Mouse (Mus musculus): ENCODE measurements around the gene Morc3. TPM values are rescaled to one million over a fixed set of nuclear protein-coding genes. Genes with fewer than 3 reads are reported as not detected.
"Not testable (repeated sequence)": the region's sequence is repeated elsewhere in the genome, so short reads cannot be mapped to it uniquely, and the experiment has no call there.

The Morc3 gene
- polyA plus RNA-seq, 1 experiment, result 25.1 TPM

DNA sequence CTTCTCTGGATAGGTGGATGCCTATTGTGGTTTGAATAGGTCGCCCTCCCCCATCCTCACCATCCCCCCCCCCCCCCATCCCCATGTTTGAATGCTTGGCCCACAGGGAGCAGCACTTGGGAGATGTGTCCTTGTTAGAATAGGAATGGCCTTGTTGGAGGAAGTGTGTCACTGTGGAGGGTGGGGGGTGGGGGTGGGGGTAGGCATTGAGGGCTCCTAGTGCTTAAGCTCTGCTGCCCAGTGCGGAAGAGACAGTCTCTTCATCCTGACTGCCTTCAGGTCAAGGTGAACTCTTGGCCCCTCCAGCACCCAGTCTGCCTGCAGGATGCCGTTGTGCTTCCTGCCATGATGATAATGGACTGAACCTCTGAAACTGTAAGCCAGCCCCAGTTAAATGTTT, 10.2 kb upstream of the Morc3 start:
- H3K27me3 ChIP-seq (ENCODE audit: control insufficient read depth, insufficient read depth, low read length), result no peaks in the 10 kb centered on the region
- H3K4me1 ChIP-seq (ENCODE audit: control insufficient read depth, insufficient read depth, low read length), result no peaks in the 10 kb centered on the region
- WGBS, result 84% methylated on average over 3 of the region's 3 CpGs
- no peak for TF ChIP-seq POLR2A (IDR thresholded peaks at IDR 0.05; ENCODE audit: borderline replicate concordance, insufficient read depth, low read length)
- no peak for TF ChIP-seq CTCF (IDR thresholded peaks at IDR 0.05; ENCODE audit: borderline replicate concordance, insufficient read depth, low read depth, low read length)
- H3K27ac ChIP-seq (ENCODE audit: insufficient read depth, low read length), result no peak overlapping the region
- no peak overlapping the region for H3K4me3 ChIP-seq (replicated peaks; ENCODE audit: insufficient read depth, low read depth, low read length)
- no peak for DNase-seq

DNA sequence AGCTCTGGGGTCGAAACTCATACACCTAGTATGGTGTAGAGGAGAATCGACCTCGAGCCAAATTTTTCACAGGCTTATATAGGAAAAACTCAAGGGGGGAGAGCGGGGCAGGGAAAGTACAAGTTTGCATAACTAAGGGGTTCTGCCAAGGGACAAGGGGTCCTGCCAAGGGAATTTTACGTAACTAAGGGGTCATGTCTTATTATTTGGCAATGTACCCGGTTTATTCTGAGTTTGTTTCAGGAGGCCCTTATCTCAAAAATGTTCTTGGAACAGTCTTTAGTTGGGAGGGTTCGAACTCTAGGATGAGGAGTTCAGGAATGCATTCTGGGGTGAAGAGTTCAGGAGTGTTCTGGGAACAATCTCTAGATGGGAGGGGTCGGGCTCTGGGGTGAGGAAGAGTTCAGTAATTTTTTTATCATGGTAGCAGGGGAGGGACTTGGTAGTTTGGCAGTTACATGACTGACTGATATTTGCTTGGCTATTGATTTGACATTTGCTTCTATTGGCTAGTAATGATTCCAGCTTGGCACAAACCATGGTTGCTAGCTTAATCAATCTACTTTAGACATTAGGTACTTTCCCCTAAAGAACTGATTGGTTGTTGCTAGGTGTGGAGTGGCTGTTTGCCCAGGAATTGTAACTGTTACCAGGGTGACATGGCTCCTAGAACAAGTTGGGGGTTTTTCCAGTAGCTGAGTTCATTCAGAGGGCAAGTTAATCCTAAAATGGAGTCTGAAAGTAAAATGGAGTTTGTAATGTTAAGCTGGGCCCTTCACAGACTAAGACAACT, 9.3 kb upstream of the Morc3 start:
- not testable (repeated sequence) for H3K4me1 ChIP-seq (ENCODE audit: control insufficient read depth, insufficient read depth, low read length); H3K4me3 ChIP-seq (replicated peaks; ENCODE audit: insufficient read depth, low read depth, low read length); H3K27ac ChIP-seq (ENCODE audit: insufficient read depth, low read length); H3K27me3 ChIP-seq (ENCODE audit: control insufficient read depth, insufficient read depth, low read length); DNase-seq
- 75% methylated on average over 5 of the region's 8 CpGs for WGBS

DNA sequence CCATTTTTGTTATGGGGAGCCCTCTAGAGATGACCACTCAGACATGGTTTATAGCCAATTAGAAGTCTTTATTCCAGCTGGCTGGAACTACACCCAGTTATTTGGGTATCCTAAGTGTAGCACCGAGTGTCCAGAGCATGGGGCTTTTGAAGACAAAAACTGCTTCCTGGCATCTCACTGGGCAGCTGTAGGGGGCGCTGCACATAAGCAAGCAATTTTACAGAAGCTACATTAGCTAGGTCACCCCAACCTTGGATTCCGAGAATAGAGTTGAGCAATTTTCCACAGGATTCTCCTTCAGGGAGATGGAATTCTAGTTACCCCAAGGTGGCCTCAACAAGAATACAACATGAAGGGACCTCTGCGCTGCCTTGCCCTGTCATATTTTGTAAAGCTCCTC, 7.1 kb upstream of the Morc3 start:
- no peak overlapping the region for H3K4me3 ChIP-seq (replicated peaks; ENCODE audit: insufficient read depth, low read depth, low read length)
- H3K27me3 ChIP-seq (ENCODE audit: control insufficient read depth, insufficient read depth, low read length), result no peaks in the 10 kb centered on the region
- no peaks in the 10 kb centered on the region for H3K4me1 ChIP-seq (ENCODE audit: control insufficient read depth, insufficient read depth, low read length)
- 87% methylated on average over 4 of the region's 4 CpGs for WGBS
- DNase-seq, result no peak
- no peak overlapping the region for H3K27ac ChIP-seq (ENCODE audit: insufficient read depth, low read length)
- TF ChIP-seq CTCF (IDR thresholded peaks at IDR 0.05; ENCODE audit: borderline replicate concordance, insufficient read depth, low read depth, low read length) (no peak), POLR2A (IDR thresholded peaks at IDR 0.05; ENCODE audit: borderline replicate concordance, insufficient read depth, low read length) (no peak)

DNA sequence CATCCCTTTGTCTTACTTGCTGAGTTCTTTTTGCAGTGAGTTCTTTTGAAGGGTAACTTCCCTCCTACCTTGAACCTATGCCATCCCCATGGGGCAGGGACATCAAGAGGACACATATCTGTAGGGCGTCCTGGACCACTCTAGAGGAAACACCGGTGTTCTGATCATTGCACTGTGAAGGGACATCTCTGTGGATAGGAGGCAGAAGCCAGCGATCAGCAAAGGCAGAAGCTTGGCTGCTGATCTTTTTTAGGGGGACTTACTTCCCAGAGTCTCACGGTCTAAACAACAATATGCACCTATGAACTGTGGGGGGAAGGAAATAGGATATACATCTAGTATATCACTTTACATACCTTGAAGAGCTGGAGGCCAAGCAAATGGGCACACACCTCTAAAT, 6.5 kb upstream of the Morc3 start:
- Histone ChIP-seq H3K27ac (ENCODE audit: insufficient read depth, low read length) (no peak overlapping the region), H3K4me1 (ENCODE audit: control insufficient read depth, insufficient read depth, low read length) (no peaks in the 10 kb centered on the region), H3K27me3 (ENCODE audit: control insufficient read depth, insufficient read depth, low read length) (no peaks in the 10 kb centered on the region), H3K4me3 (replicated peaks; ENCODE audit: insufficient read depth, low read depth, low read length) (no peak overlapping the region)
- TF ChIP-seq CTCF (IDR thresholded peaks at IDR 0.05; ENCODE audit: borderline replicate concordance, insufficient read depth, low read depth, low read length) (no peak), POLR2A (IDR thresholded peaks at IDR 0.05; ENCODE audit: borderline replicate concordance, insufficient read depth, low read length) (no peak)
- 94% methylated on average over 4 of the region's 4 CpGs for WGBS
- no peak for DNase-seq

DNA sequence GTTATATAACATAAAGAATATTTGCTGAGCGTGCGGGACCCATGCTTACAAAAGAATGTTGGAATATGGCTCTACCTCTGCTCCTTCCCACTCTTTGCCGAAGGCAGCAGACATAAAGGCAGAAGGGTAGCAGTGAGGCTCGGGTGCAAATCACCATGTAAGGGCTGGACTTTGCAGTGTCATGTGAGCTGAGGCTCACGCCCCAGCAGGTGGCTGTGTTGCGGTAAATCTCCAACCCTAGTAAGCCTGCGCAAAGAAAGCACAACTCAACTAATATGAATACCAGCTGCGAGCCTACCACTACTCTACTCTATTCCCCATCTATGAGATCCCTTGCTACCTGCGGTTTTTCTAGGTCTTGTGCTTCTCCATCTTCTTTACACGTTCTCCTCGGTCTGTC, 5.9 kb upstream of the Morc3 start:
- no peak for TF ChIP-seq CTCF (IDR thresholded peaks at IDR 0.05; ENCODE audit: borderline replicate concordance, insufficient read depth, low read depth, low read length)
- no peak for TF ChIP-seq POLR2A (IDR thresholded peaks at IDR 0.05; ENCODE audit: borderline replicate concordance, insufficient read depth, low read length)
- WGBS, result 68% methylated on average over 11 of the region's 11 CpGs

DNA sequence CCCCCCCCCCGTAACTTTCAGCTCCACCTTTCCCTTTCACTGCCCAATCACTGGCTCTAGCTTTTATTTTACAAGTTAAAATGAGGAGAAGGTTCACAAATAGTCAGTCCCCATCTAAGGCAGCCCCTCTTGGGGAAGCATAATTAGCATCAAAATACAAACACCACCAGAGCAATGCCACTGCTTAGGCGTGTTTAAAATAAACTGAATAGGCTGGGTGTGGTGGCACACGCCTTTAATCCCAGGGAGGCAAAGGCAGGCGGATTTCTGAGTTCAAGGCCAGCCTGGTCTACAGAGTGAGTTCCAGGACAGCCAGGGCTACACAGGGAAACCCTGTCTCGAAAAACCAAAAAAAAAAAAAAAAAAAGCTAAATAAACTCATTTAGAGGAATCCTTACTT, 5.4 kb upstream of the Morc3 start:
- not testable (repeated sequence) for H3K27ac ChIP-seq (ENCODE audit: insufficient read depth, low read length); H3K4me1 ChIP-seq (ENCODE audit: control insufficient read depth, insufficient read depth, low read length); H3K27me3 ChIP-seq (ENCODE audit: control insufficient read depth, insufficient read depth, low read length); H3K4me3 ChIP-seq (replicated peaks; ENCODE audit: insufficient read depth, low read depth, low read length); DNase-seq
- 32% methylated on average over 5 of the region's 5 CpGs for WGBS

More for the DNA sequence above, 5.9 kb upstream of the Morc3 start:
- H3K4me1 ChIP-seq (ENCODE audit: control insufficient read depth, insufficient read depth, low read length), result no peaks in the 10 kb centered on the region
- DNase-seq, result no peak
- no peak overlapping the region for H3K27ac ChIP-seq (ENCODE audit: insufficient read depth, low read length)
- H3K27me3 ChIP-seq (ENCODE audit: control insufficient read depth, insufficient read depth, low read length), result no peaks in the 10 kb centered on the region
- no peak overlapping the region for H3K4me3 ChIP-seq (replicated peaks; ENCODE audit: insufficient read depth, low read depth, low read length)

DNA sequence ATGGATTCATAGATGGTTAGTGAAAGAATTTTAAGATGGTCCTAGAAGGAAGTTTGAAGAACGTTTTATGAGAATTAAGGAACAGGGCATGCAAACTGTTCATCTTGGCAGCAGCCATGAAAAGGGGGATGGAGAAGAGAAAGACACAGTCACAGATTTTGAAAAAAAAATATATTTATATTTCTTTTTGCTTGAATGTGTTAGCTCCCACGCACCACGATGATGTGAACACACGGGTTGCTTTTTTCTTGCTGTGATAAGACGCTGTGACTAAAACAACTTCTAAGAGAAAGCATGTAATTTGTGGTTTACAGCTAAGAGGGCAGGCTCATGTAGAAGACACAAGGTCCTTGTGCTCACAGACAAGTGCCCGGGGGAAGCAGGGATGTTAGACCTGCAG, 5.0 kb upstream of the Morc3 start:
- 92% methylated on average over 6 of the region's 6 CpGs for WGBS
- Histone ChIP-seq H3K4me3 (replicated peaks; ENCODE audit: insufficient read depth, low read depth, low read length) (no peak overlapping the region), H3K4me1 (ENCODE audit: control insufficient read depth, insufficient read depth, low read length) (no peaks in the 10 kb centered on the region), H3K27me3 (ENCODE audit: control insufficient read depth, insufficient read depth, low read length) (no peaks in the 10 kb centered on the region), H3K27ac (ENCODE audit: insufficient read depth, low read length) (no peak overlapping the region)
- TF ChIP-seq CTCF (IDR thresholded peaks at IDR 0.05; ENCODE audit: borderline replicate concordance, insufficient read depth, low read depth, low read length), result no peak
- TF ChIP-seq POLR2A (IDR thresholded peaks at IDR 0.05; ENCODE audit: borderline replicate concordance, insufficient read depth, low read length), result no peak
- no peak for DNase-seq

DNA sequence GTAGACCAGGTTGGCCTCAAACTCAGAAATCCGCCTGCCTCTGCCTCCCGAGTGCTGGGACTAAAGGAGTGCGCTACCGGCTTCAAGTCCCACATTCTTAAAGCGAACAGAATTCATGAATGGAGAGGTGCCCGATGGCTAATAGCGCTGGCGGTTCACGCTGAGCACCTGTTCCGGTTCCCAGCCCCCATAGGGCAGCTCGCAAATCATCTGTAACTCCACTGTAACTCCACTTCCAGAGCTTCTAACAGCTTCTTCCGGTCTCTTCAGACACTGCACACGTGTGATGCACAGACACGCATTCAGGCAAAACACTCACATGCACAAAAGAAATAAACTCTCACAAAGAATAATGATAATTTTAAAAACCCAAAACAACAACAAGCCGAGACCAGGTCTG, 2.4 kb upstream of the Morc3 start:
- no peaks in the 10 kb centered on the region for H3K4me1 ChIP-seq (ENCODE audit: control insufficient read depth, insufficient read depth, low read length)
- DNase-seq, result no peak
- no peak overlapping the region for H3K27ac ChIP-seq (ENCODE audit: insufficient read depth, low read length)
- WGBS, result 94% methylated on average over 15 of the region's 15 CpGs
- TF ChIP-seq POLR2A (IDR thresholded peaks at IDR 0.05; ENCODE audit: borderline replicate concordance, insufficient read depth, low read length) (no peak), CTCF (IDR thresholded peaks at IDR 0.05; ENCODE audit: borderline replicate concordance, insufficient read depth, low read depth, low read length) (no peak)
- no peaks in the 10 kb centered on the region for H3K27me3 ChIP-seq (ENCODE audit: control insufficient read depth, insufficient read depth, low read length)
- no peak overlapping the region for H3K4me3 ChIP-seq (replicated peaks; ENCODE audit: insufficient read depth, low read depth, low read length)

Measured in cerebellum, adult 2 months (tissue).